Mouse (Mus musculus): ENCODE data around the gene Myrf.

Myrf gene

GRCm38 (mm10) chr19:10240654-10241305 is at the start of gene Myrf:
Gene Myrf, minus strand, starts transcription at chr19:10240748.
- peak; percentile 81 for DNase-seq (ENCODE audit: low spot score)

GRCm38 (mm10) chr19:10289609-10290150 is 49.1 kb upstream of the Myrf start:
- no peak for DNase-seq (ENCODE audit: low spot score)

GRCm38 (mm10) chr19:10288125-10289040 is 47.8 kb upstream of the Myrf start:
- no peak for DNase-seq (ENCODE audit: low spot score)

DNA sequence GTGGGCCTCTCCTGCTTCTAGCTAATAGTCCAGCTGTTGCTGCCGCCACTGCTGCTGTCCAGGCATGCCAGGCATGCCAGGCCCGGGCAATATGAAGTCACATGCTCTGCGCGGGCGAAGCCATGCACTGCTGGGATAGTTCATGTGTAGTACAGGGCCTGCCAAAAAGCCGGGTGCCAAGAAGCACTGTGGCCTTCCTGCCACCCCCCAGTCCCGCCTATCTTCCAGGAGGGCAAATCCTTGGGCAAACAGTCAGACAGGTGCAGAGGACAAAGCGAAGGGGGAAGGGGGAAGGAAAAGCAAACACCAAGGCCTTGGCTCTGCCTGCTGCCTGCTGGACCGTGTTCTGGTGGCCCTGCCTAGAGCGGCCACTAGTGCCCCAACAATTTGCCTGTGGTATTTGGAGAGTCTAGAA is 45.9 kb upstream of the Myrf start:
- DNase-seq (ENCODE audit: low spot score) = no peak

GRCm38 (mm10) chr19:10280771-10281540 is 40.4 kb upstream of the Myrf start:
- no peak for DNase-seq (ENCODE audit: low spot score)

- no peak for DNase-seq (ENCODE audit: low spot score)
Measured at GRCm38 (mm10) chr19:10279668-10280067, 39.1 kb upstream of the Myrf start.

GRCm38 (mm10) chr19:10278669-10279324 is 38.2 kb upstream of the Myrf start:
- DNase-seq (ENCODE audit: low spot score) = no peak

DNA sequence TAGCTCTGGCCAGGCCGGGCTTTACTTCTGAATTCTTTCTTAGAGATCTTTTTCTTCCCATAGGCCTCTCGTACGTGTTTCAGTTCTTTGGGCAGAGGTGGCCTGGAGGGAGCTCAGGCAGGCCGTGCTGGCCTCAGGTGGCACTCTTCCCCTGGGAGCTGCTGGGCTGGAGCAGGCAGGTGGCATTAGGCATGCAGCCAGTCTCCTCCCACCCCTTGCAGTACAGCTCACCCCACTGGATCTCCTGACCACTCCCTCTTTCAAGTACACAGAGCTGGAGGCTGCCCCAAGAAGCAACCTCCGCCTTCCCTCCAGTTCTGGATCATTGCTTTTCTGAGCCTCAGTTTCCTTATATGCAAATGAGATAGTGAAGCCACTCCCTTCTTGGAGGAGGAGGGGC is 37.2 kb upstream of the Myrf start:
- no peak for DNase-seq (ENCODE audit: low spot score)

DNA sequence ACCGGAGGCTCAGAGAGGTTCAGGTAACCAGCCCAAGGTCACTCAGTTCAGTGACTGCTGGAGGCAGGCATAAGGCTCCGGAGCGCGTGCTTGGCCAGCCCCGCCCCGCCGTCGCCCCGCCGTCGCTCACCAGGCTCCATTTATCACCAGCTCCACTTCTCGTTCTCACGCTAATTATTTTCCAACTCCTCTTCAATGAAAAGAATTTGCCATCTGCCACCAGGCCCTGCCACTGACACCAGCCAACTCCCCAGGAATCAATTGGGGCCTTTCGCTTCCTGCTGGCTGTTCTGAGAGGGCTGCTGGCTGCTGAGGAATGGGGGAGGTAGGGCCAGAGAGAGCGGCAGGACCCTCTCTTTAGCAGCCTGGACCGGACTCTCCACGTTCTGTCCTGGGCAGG is 36.8 kb upstream of the Myrf start:
- DNase-seq (ENCODE audit: low spot score) = peak; percentile 81

DNA sequence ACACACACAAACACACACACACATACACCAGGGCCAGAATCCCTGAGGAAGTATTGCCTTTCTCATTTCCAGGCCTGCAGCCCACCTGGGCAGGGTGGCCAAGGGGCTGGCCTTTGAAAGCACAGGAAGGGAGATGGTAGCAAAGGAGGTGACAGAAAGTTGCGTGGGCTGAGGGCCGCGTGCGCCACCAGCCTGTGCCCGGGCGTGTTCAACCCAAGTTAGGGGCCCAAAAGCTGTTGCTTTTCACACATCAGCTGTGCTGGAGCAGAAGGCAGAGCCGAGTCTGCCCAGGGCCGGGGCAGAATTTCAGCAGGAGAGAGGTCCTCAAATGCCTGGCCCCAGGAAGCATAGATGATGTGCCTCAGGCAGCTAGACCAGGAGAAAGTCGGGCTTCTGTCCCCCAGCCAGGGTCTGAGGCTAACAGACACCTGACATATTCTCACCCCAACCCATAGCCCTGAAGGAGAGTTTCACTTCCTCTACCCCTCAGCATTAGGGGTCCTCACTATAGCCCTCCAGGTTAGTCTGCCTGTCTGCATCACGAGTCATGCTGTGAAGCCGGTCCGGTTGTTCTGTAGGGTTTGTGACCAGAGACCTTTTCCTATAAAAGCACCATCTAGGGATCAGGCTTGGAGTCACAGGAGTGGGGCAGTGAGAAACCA is 36.1 kb upstream of the Myrf start:
- no peak for DNase-seq (ENCODE audit: low spot score)

DNA sequence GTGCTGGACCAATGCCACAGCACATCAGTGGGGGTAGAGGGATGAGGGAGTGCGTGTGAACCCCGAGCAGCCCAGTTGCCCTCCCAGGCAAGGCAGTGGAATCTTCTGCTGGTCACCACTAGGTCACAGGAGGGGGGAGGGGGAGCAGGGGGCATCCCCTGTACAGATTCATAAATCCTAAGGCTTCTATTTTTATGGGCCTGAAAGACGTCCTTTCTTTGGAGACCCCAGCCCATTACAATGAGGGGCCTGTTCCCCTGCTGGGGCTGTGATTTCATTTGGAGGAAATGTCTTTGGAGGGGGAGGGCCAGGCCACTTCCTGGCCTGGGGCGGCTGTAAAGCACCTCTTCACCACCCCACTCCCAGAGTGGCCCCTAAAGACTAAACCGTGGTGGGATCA is 33.5 kb upstream of the Myrf start:
- DNase-seq (ENCODE audit: low spot score) = no peak

DNA sequence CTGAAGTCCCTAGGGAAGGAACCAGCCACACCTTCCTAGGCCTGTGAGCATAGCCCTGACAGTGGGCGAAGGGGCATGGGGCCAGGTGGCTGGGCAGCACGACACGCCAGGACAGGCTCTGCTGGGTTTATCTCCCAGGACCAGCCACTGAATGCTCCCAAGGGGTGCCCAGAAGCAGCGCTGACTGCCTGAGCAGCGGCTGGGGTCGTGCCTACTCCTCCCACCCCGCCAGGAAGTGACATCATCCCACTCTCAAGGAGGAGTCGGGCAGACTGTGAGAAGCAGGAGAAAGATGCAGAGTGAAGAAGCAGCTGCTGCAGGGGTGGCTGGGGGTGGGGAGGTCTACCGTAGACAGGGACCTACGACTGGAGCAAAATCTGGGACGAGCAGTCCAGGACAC is 32.2 kb upstream of the Myrf start:
- peak; percentile 57 for DNase-seq (ENCODE audit: low spot score)

DNA sequence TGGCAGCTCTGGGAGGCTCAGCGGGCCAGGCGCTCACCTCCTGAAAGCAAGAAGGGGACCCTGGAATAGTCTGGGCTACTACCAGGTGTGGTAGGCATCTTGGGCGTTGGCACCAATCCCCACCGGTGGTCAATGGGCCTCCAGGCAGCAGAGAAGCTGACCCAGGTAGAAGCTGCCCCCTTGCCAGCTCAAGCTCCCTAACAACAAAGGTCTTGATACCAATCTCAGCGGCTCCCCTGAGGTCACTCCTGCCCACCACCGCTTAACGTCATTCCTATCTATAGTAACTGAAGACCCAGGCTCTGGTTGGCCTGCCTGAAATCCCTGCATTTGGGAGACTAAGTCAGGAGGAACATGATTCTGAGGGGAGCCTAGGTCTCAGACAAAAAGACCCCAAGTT is 31.0 kb upstream of the Myrf start:
- DNase-seq (ENCODE audit: low spot score) = no peak

- DNase-seq (ENCODE audit: low spot score) = no peak
Measured at GRCm38 (mm10) chr19:10270356-10270755, 29.8 kb upstream of the Myrf start.

- no peak for DNase-seq (ENCODE audit: low spot score)
Measured at GRCm38 (mm10) chr19:10268851-10269250, 28.3 kb upstream of the Myrf start.

- no peak for DNase-seq (ENCODE audit: low spot score)
Measured at GRCm38 (mm10) chr19:10267953-10268352, 27.4 kb upstream of the Myrf start.

DNA sequence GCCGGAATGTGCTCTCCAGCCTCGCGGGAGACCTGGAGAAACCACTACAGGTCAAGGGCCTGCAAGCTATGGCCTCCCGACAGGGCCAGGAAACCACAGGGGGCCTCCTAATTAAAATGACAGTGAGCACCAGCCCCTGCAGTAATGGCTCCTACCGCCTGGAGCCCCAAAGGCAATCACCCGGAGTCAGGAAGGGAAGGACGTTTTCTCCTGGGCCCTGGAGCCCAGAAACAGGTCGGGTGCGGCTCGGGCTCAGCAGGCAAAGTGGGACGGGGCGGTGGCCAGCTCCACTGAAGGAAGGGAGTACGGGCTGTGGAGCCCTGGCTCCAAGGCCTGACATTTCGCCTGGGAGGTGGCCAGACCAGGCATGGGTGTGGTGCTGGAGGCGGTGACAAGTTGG is 26.5 kb upstream of the Myrf start:
- no peak for DNase-seq (ENCODE audit: low spot score)

- DNase-seq (ENCODE audit: low spot score) = peak; percentile 92
Measured at GRCm38 (mm10) chr19:10266196-10266850, 25.8 kb upstream of the Myrf start.

DNA sequence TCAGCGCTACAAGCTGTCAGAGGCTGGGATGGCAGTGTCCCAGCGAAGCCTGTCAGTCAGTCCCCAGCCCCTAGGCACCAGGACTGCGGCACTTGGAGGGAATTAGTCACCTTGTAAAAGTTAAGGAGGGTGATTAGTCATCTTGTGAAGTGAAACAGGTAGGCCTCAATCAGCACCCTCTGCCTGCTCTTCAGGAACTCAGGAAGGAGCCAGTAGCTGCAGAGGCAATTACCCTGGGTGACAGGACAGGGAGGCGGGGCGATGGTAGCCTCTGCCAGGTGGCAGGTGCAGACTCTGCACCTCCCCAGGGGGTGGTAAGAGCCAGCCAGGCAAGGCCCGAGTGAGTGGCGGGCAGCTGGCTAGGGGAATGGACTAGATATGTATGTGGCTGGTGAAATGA is 20.8 kb upstream of the Myrf start:
- DNase-seq (ENCODE audit: low spot score) = no peak

DNA sequence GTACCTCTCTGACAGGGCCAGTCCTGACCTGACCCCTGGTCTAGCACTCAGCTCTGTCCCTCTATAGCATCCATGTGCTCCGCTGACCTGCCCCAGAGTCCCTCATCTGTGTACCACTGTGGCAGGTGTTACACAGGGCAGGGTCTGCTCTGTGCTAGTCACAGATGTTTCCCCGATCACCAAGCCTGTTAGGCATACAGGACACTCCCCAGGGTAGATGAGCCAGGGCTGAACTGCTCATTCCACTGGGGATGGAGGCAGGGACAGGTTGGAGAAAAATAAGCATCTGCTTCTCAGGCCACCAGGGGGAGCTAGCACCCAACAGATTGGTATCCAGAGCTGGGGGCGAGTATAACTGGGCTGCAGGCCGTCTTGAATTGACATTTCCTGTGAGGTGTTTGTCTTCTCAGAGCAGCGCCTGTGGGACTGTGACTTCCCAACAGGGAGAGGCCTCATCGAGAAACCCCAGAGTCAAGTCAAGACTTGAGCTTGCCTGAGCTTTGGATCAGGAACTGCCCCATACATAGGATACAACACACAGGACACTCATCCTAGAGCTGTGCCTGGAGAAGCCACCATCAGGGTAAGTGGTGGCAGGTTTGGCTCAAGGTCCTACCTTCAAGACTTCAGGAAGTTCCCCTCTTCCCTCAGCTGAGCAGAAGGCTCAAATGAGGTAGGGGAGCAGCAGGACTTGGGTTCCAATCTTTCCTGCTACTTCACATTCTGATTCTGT is 17.9 kb upstream of the Myrf start:
- peak; percentile 90 for DNase-seq (ENCODE audit: low spot score)

Measured in embryo, embryonic 10 days (tissue).